Mouse (Mus musculus): ENCODE results near the gene Hacd3.

DNA sequence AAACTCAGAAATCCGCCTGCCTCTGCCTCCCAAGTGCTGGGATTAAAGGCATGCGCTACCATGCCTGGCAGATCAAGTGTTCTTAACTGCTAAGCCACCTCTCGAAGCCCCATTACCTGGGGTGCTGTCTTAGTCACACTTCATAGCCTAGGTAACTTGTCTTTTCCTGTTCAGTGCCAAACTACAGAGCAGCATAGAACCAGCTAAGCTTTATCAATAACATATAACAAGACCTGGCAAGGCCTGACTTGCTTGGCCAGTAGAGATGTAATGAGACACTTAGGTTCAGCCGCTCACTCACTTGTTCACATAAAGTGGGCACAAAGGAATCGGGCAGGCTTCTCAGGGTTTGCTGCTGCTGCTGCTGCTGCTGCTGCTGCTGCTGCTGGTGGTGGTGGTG lies 6.8 kb upstream of the Hacd3 start:
- no peak for TF ChIP-seq POLR2A (IDR thresholded peaks at IDR 0.05; ENCODE audit: borderline replicate concordance, extremely low read depth, insufficient read depth, insufficient read length, poor library complexity, severe bottlenecking)
- TF ChIP-seq CTCF (IDR thresholded peaks at IDR 0.05; ENCODE audit: borderline replicate concordance, extremely low read depth, insufficient read depth, insufficient read length): no peak

Data from brain, embryonic 14.5 days (tissue).